Comparison of ENCODE assay signal across 8 mouse cellular contexts in genomic region chr7:36679866-36680458, GRCm38 (mm10). TPM values are rescaled to one million over a fixed set of nuclear protein-coding genes. Genes with fewer than 3 reads are reported as not detected.
DNase-seq lines count a peak whose midpoint lies in the region; ATAC-seq and TF ChIP-seq lines count a peak whose summit lies in the region.

No protein-coding gene starts in this region.

- H3K27ac ChIP-seq in left cerebral cortex, adult 2 months, result no peak overlapping the region
- no peak overlapping the region for H3K27ac ChIP-seq in heart, embryonic 10.5 days
- no peak overlapping the region for H3K27ac ChIP-seq in limb, embryonic 15.5 days

- WGBS in heart, embryonic 10.5 days, result 0% methylated on average over 16 of the region's 18 CpGs
- 2% methylated on average over 18 of the region's 18 CpGs for WGBS in limb, embryonic 15.5 days

- H3K4me1 ChIP-seq in heart, embryonic 10.5 days, result peaks cover 7% of the 10 kb centered on the region; the same call in 1 of the 2 replicates
- H3K4me1 ChIP-seq in limb, embryonic 15.5 days, result peaks cover 10% of the 10 kb centered on the region

- ATAC-seq in limb, embryonic 15.5 days (ENCODE audit: insufficient number of reproducible peaks, low FRiP score, low TSS enrichment, low read depth), result 0 out of 2 replicates have a peak, but pooled peaks have one; percentile 24

- no peak for TF ChIP-seq CTCF in left cerebral cortex, adult 2 months (IDR thresholded peaks at IDR 0.05)

- H3K36me3 ChIP-seq in heart, embryonic 10.5 days, result no peaks in the 10 kb centered on the region
- H3K36me3 ChIP-seq in limb, embryonic 15.5 days, result no peaks in the 10 kb centered on the region

- DNase-seq in left cerebral cortex, adult 2 months (ENCODE audit: extremely low spot score in 1 of 2, low spot score in 2 of 2), result no peak
- no peak for DNase-seq in left cerebral cortex, postnatal 4 days
- DNase-seq in heart, embryonic 10.5 days (ENCODE audit: low spot score), result no peak
- DNase-seq in retina, embryonic 14.5 days (ENCODE audit: low spot score), result peak; percentile 30
- no peak for DNase-seq in frontal cortex, postnatal 36 days (ENCODE audit: low spot score in 2 of 2)
- DNase-seq in right cerebral cortex, postnatal 25 days, result no peak
- DNase-seq in adrenal gland, postnatal 36 days, result no peak

- H3K27me3 ChIP-seq in heart, embryonic 10.5 days (ENCODE audit: insufficient read depth, poor library complexity, severe bottlenecking), result peaks cover 61% of the 10 kb centered on the region
- peaks cover 38% of the 10 kb centered on the region for H3K27me3 ChIP-seq in limb, embryonic 15.5 days

- no peaks in the 10 kb centered on the region for H3K9me3 ChIP-seq in heart, embryonic 10.5 days
- no peaks in the 10 kb centered on the region for H3K9me3 ChIP-seq in limb, embryonic 15.5 days

- H3K9ac ChIP-seq in limb, embryonic 15.5 days, result no peak overlapping the region

- peak overlapping the region; percentile 40 for H3K4me3 ChIP-seq in left cerebral cortex, adult 2 months
- peak overlapping the region; percentile 47 for H3K4me3 ChIP-seq in heart, embryonic 10.5 days
- H3K4me3 ChIP-seq in limb, embryonic 15.5 days, result peak overlapping the region; percentile 23

- H3K4me2 ChIP-seq in limb, embryonic 15.5 days, result peak overlapping the region; percentile 44

- intact Hi-C loops in left cerebral cortex, adult 2 months (cut with DNase I), result no loop called here
- intact Hi-C loops in left cerebral cortex, postnatal 4 days (cut with DNase I), result no loop called here

RNA-seq across cellular contexts. Expression of gene Tshz3, which starts 18.0 kb away (rescaled TPM):
- total RNA-seq in left cerebral cortex, adult 2 months (2021), result 10 to 100 TPM; 43.0 to 53.4 TPM
- total RNA-seq in left cerebral cortex, postnatal 4 days (2021), result 10 to 100 TPM; 62.3 to 64.5 TPM
- polyA plus RNA-seq in heart, embryonic 10.5 days (2016; fragmentation: Nextera tagmentation; extraction: Ambion mirVana), result 1.8 and 5.5 TPM in 2 replicates
- 6.6 and 7.4 TPM in 2 replicates for polyA plus RNA-seq in limb, embryonic 15.5 days (2015; fragmentation: Nextera tagmentation; extraction: Ambion mirVana)
- total RNA-seq in adrenal gland, postnatal 36 days (2021), result 1 to 10 TPM; 4.4 to 4.6 TPM

Comparison
In these comparisons a context has a peak if more than half of its experiments do, and no peak if none do; other contexts are left out.
1. RNA of gene Tshz3, which starts 18.0 kb away (total RNA-seq): 62.3 to 64.5 TPM in left cerebral cortex, postnatal 4 days and 43.0 to 53.4 TPM in left cerebral cortex, adult 2 months; 4.4 to 4.6 TPM in adrenal gland, postnatal 36 days; every median in the first group is over 4 times any median in the second.
2. Peak in every context shown above with its lines, with median percentiles within 50 percentile points of each other: H3K4me3 ChIP-seq.